Mouse (Mus musculus): Measurements from ENCODE around the gene Sfxn5.

DNA sequence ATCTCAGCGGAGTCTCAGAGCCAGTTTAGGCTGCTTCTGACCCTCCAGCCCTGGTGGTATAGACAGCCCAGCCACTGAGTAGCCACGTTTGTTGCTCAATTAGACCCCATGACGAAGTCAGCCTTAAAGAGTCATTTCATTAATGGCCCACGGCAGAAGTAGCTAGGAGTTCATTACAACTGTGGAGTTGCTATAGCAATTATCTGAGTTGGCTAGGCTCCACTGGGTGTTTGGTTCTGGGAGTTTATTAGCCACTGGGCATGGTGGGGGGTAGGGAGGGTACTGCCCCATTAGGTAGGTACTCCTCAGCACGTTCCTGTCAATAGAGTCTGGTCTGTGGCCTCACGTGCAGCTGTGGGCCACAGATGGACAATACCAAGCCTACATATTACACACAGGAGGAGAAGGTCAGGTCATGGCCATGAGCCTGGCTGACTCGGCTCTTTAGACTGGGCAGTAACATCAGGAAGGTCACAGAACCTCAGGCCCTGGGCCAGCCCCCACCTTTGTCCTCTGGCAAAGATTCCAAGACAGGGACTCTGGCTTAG lies 79.2 kb downstream of the Sfxn5 start:
- TF ChIP-seq CTCF (IDR thresholded peaks at IDR 0.05; ENCODE audit: extremely low read depth, insufficient read depth, low read length) = no peak
- no peak for TF ChIP-seq POLR2A (IDR thresholded peaks at IDR 0.05; ENCODE audit: extremely low read depth, insufficient read depth, low read length)

Data from cortical plate, adult 2 months (tissue).